Mouse (Mus musculus): ENCODE results near the gene Clip3. TPM values are rescaled to one million over a fixed set of nuclear protein-coding genes. Genes with fewer than 3 reads are reported as not detected.

Gene Clip3
- polyA plus RNA-seq, 1 experiment from 2014 or later = 9.6 TPM

DNA sequence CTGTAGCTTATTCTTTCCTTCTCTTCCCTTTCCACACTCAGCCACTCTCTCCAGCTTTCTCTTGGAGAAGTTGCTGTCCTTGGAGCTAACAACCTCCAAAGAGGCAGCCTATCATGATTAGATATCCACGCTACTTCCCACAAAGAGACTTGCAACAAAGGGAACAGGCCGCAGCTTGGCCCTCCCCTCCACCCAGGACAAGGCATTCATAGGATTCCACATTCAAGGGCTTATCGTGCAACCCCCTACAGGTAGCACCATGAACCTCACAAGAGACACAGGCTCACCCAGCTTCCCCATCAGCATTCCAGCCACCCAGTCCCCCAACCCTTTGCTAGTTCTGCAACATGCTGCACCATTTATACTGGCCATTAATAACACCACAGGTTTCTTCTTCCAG is 24.7 kb upstream of the Clip3 start:
- no peaks in the 10 kb centered on the region for H3K36me3 ChIP-seq (ENCODE audit: control insufficient read depth, insufficient read depth, low read length)
- H3K27me3 ChIP-seq (ENCODE audit: control insufficient read depth, insufficient read depth, low read length) = no peaks in the 10 kb centered on the region
- H3K27ac ChIP-seq (replicated peaks) = no peak overlapping the region
- 79% methylated on average over 3 of the region's 3 CpGs for WGBS
- ATAC-seq (ENCODE audit: low FRiP score, low TSS enrichment) = no peak
- TF ChIP-seq EP300 (optimal IDR thresholded peaks at IDR 0.05) (no peak), CTCF (IDR thresholded peaks at IDR 0.05; ENCODE audit: low read depth) (no peak)
- DNase-seq (ENCODE audit: low spot score) = no peak
- H3K4me1 ChIP-seq (replicated peaks; ENCODE audit: control insufficient read depth, insufficient read depth) = no peaks in the 10 kb centered on the region
- no peaks in the 10 kb centered on the region for H3K9me3 ChIP-seq (ENCODE audit: control insufficient read depth, low read length)
- H3K4me3 ChIP-seq (ENCODE audit: low read depth, low read length) = no peak overlapping the region
- no peak overlapping the region for H3K4me2 ChIP-seq (replicated peaks; ENCODE audit: low read depth)
- H3K9ac ChIP-seq (ENCODE audit: low read length) = no peak overlapping the region

DNA sequence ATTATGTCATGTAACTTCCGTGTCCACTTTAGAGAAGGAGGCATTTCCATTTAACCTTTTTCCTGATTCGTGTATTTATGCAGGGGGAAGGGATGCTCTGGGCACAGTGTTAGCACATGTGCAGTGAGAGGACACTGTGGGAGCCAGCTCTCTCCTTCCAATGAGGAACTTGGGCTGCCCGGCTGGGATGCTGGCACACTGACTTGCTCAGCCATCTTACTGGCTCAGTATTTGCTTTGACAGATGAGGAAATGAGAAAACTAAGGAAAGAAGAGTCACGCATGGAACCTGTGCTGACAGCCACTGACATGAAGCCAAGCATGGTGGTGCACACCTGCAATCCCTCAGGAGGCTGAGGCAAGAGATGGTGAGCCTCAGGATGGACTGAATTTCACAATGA is 21.9 kb upstream of the Clip3 start:
- no peak for ATAC-seq (ENCODE audit: low FRiP score, low TSS enrichment)
- WGBS = 79% methylated on average over 4 of the region's 4 CpGs
- no peak overlapping the region for H3K27ac ChIP-seq (replicated peaks)
- TF ChIP-seq EP300 (optimal IDR thresholded peaks at IDR 0.05) (no peak), CTCF (IDR thresholded peaks at IDR 0.05; ENCODE audit: low read depth) (no peak)
- H3K27me3 ChIP-seq (ENCODE audit: control insufficient read depth, insufficient read depth, low read length) = no peaks in the 10 kb centered on the region
- no peak for DNase-seq (ENCODE audit: low spot score)
- H3K4me1 ChIP-seq (replicated peaks; ENCODE audit: control insufficient read depth, insufficient read depth) = no peaks in the 10 kb centered on the region
- no peaks in the 10 kb centered on the region for H3K9me3 ChIP-seq (ENCODE audit: control insufficient read depth, low read length)
- no peak overlapping the region for H3K9ac ChIP-seq (ENCODE audit: low read length)
- H3K4me3 ChIP-seq (ENCODE audit: low read depth, low read length) = no peak overlapping the region
- no peak overlapping the region for H3K4me2 ChIP-seq (replicated peaks; ENCODE audit: low read depth)
- H3K36me3 ChIP-seq (ENCODE audit: control insufficient read depth, insufficient read depth, low read length) = no peaks in the 10 kb centered on the region

DNA sequence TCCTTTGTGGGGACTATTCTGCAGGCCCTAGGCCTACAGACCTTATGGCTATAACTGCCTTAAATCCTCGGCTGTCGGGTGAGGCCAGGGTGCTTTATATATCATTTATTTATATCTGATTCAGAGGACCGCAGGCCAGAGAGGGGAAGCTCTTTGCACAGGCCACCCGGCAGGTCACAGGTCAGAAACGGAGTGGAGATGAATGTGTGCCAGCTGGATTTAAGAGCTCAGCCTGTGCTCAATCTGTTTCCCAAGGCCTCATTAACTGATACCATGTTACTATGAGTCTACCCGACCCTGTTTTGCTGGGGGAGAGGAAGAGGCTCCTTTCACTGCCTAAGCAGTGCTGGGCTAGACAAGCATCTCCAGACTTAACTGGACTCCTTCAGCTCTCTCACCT is 17.1 kb upstream of the Clip3 start:
- DNase-seq (ENCODE audit: low spot score) (no peak), ATAC-seq (ENCODE audit: low FRiP score, low TSS enrichment) (no peak)
- Histone ChIP-seq H3K4me3 (ENCODE audit: low read depth, low read length) (no peak overlapping the region), H3K36me3 (ENCODE audit: control insufficient read depth, insufficient read depth, low read length) (no peaks in the 10 kb centered on the region), H3K9ac (ENCODE audit: low read length) (no peak overlapping the region), H3K4me1 (replicated peaks; ENCODE audit: control insufficient read depth, insufficient read depth) (no peaks in the 10 kb centered on the region), H3K27me3 (ENCODE audit: control insufficient read depth, insufficient read depth, low read length) (no peaks in the 10 kb centered on the region), H3K4me2 (replicated peaks; ENCODE audit: low read depth) (no peak overlapping the region), H3K9me3 (ENCODE audit: control insufficient read depth, low read length) (no peaks in the 10 kb centered on the region), H3K27ac (replicated peaks) (no peak overlapping the region)
- TF ChIP-seq CTCF (IDR thresholded peaks at IDR 0.05; ENCODE audit: low read depth) = no peak
- no peak for TF ChIP-seq EP300 (optimal IDR thresholded peaks at IDR 0.05)
- WGBS = 41% methylated on average over 6 of the region's 6 CpGs

DNA sequence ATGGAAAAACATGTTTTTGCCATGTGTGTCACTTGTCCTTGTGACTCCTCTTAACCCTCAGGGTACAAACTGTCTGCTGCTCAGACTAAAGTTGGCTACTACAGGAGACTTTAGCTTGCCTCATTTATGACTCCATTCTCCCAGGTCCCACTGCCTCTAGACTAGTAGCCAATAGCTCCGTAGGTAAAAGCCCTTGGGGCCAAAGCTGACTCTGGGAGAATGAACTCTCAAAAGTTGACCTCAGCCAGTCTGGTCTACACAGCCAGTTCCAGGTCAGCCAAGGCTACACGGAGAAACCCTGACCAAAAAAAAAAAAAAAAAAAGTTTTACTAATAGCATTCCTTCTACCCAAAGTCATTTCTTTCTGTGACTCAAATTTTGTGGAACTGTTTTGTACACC is 12.6 kb upstream of the Clip3 start:
- no peaks in the 10 kb centered on the region for H3K36me3 ChIP-seq (ENCODE audit: control insufficient read depth, insufficient read depth, low read length)
- no peak for DNase-seq (ENCODE audit: low spot score)
- no peaks in the 10 kb centered on the region for H3K27me3 ChIP-seq (ENCODE audit: control insufficient read depth, insufficient read depth, low read length)
- H3K27ac ChIP-seq (replicated peaks) = no peak overlapping the region
- no peak for ATAC-seq (ENCODE audit: low FRiP score, low TSS enrichment)
- WGBS = 32% methylated on average over 2 of the region's 2 CpGs
- no peak for TF ChIP-seq CTCF (IDR thresholded peaks at IDR 0.05; ENCODE audit: low read depth)
- no peak for TF ChIP-seq EP300 (optimal IDR thresholded peaks at IDR 0.05)
- H3K9ac ChIP-seq (ENCODE audit: low read length) = no peak overlapping the region
- no peaks in the 10 kb centered on the region for H3K9me3 ChIP-seq (ENCODE audit: control insufficient read depth, low read length)
- H3K4me2 ChIP-seq (replicated peaks; ENCODE audit: low read depth) = no peak overlapping the region
- no peak overlapping the region for H3K4me3 ChIP-seq (ENCODE audit: low read depth, low read length)
- no peaks in the 10 kb centered on the region for H3K4me1 ChIP-seq (replicated peaks; ENCODE audit: control insufficient read depth, insufficient read depth)

DNA sequence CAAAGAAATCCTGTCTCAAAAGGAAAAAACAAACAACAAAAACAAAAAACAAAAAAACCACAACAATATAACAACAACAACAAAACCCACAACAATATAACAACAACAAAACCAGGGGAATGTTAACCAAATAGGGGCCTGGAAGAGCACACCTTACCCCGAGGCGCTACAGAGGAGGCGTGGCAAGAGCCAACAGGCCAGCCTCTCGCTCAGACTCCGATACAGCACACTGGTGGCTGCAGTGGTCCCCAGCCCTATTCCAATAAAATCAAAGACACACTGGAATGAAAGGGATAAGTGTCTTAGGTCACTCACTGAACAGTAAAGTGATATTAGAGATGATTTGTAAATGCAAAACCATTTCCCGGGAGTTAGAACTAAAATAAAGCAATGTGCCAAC is 12.0 kb upstream of the Clip3 start:
- Histone ChIP-seq H3K9me3 (ENCODE audit: control insufficient read depth, low read length) (no peaks in the 10 kb centered on the region), H3K4me3 (ENCODE audit: low read depth, low read length) (peak overlapping the region; percentile 77), H3K4me2 (replicated peaks; ENCODE audit: low read depth) (peak overlapping the region; percentile 85), H3K36me3 (ENCODE audit: control insufficient read depth, insufficient read depth, low read length) (no peaks in the 10 kb centered on the region), H3K27ac (replicated peaks) (no peak overlapping the region), H3K9ac (ENCODE audit: low read length) (peak overlapping the region; percentile 67), H3K27me3 (ENCODE audit: control insufficient read depth, insufficient read depth, low read length) (no peaks in the 10 kb centered on the region), H3K4me1 (replicated peaks; ENCODE audit: control insufficient read depth, insufficient read depth) (no peaks in the 10 kb centered on the region)
- ATAC-seq (ENCODE audit: low FRiP score, low TSS enrichment) = no peak
- WGBS = 0% methylated on average over 6 of the region's 6 CpGs
- peak; percentile 18 for DNase-seq (ENCODE audit: low spot score)
- no peak for TF ChIP-seq CTCF (IDR thresholded peaks at IDR 0.05; ENCODE audit: low read depth)
- TF ChIP-seq EP300 (optimal IDR thresholded peaks at IDR 0.05) = no peak

DNA sequence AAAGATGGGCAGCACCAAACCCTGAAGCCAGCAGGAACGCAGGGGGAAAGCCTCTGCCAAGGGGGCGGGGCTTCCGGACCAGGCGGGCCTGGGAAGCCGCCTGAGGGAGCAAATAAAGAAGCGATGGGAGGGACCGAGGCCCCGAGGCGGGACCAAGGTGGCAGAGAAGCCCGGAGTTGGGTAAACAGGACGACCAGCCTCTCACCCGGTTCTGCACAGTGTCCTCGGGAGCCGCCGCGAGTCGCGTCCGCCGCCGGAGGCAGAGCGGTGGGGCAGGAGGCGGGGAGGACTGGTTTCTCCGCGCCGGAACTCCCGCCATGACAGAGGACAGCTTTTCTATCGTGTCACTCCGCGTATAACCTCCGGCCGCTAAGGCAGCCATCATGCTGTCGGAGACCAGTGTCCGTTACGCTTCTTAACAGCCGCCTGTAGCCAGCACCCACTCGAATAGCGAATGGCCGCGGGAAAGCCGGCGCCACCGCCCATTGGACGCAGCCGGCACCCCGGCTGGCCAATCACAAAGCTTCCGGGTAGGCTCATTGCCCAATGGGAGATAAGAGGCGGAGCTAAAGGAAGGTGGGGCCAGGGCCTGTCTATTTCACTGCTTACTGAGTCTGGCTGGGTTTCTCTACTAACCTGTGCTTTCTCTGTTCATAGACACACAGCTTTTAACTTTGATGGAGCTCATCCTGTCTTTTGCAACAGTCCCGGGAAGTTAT is 11.4 kb upstream of the Clip3 start, which contains the start of the genes Thap8 and Wdr62:
Gene Thap8, plus strand, starts transcription at position 144 of the 719 bp plus-strand sequence.
Gene Wdr62, minus strand, starts transcription at position 469 of the 719 bp plus-strand sequence.
- peak within 1 kb of the TSS; percentile 85 for H3K4me2 ChIP-seq (replicated peaks; ENCODE audit: low read depth)
- ATAC-seq (ENCODE audit: low FRiP score, low TSS enrichment) = peak; percentile 96
- peak; percentile 94 for DNase-seq (ENCODE audit: low spot score)
- under 1% methylated on average over 49 of the region's 49 CpGs for WGBS
- H3K4me1 ChIP-seq (replicated peaks; ENCODE audit: control insufficient read depth, insufficient read depth) = no peaks in the 10 kb centered on the region
- no peaks in the 10 kb centered on the region for H3K27me3 ChIP-seq (ENCODE audit: control insufficient read depth, insufficient read depth, low read length)
- peak within 1 kb of the TSS; percentile 77 for H3K4me3 ChIP-seq (ENCODE audit: low read depth, low read length)
- H3K36me3 ChIP-seq (ENCODE audit: control insufficient read depth, insufficient read depth, low read length) = no peaks in the 10 kb centered on the region
- peak within 1 kb of the TSS; percentile 98 for H3K27ac ChIP-seq (replicated peaks)
- TF ChIP-seq EP300 (optimal IDR thresholded peaks at IDR 0.05) (peak; percentile 43), CTCF (IDR thresholded peaks at IDR 0.05; ENCODE audit: low read depth) (no peak)
- H3K9ac ChIP-seq (ENCODE audit: low read length) = peak within 1 kb of the TSS; percentile 67
- H3K9me3 ChIP-seq (ENCODE audit: control insufficient read depth, low read length) = no peaks in the 10 kb centered on the region
